Mouse (Mus musculus) bone marrow, adult 2 months (tissue): ENCODE data around the gene Narfl.

Experiments
- CTCF ChIP-seq: fragments of 200-500 bp; IDR thresholded peaks from 2 replicates; pipeline ENCODE4 v1.5.1; 2011; ENCODE audit warnings: low read length, control low read depth; ENCODE audit not compliant: control insufficient read depth, insufficient read depth
- POLR2A ChIP-seq: fragments of 200-500 bp; IDR thresholded peaks from 2 replicates; pipeline ENCODE4 v1.6.1; 2011; ENCODE audit warnings: low read depth, mild to moderate bottlenecking, control low read depth, low read length, borderline replicate concordance; ENCODE audit not compliant: control insufficient read depth

DNA sequence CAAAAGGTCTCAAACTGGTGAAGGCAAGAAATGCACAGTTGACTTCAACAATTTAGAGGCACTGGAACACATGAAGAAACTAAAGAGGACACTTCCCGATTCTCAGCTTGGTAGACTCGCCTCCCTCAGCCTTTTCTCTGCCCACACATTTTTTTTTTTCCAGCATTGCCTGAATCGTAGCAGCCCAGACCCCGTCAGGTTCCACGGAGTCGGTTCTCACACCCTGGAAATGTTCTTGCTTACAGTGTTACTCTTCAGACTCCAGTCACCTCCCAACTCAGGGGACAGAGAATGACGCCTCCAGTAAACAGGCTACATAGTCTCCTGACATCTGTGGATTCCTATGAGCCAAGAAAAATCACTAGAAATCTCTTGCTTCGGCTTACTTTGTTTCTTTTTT is 13.4 kb upstream of the Narfl start:
- no peak for TF ChIP-seq CTCF
- TF ChIP-seq POLR2A, result no peak
